Mouse (Mus musculus) stomach, postnatal 0 days (tissue): ENCODE measurements around the gene Akap13.

Experiments
- CTCF ChIP-seq: IDR thresholded peaks from 2 replicates; pipeline ENCODE4 v1.5.1; 2016; ENCODE audit warnings: antibody characterized with exemption, low read depth, mild to moderate bottlenecking, moderate library complexity
- EP300 ChIP-seq: optimal IDR thresholded peaks from 2 replicates; pipeline ENCODE3; 2016; ENCODE audit warnings: antibody characterized with exemption

DNA sequence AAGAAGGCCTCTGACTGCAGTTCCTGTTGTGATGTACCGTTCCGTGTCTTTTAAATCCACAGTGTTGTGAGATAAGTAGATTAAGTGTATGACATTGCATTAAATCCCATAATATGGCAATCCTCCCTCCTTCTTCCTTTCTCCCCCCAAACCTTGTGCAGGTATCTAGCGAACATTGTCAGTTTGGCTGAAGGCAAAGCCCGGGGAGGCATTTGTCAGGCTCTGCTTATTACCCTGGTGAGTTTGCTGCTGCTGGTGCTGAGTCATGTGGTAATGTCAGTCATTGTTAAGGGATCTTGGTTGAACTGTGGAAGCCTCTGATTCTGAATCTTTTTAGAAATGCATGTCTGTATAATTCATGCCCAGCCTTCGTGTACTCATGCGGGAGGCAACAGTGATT lies 60.1 kb downstream of the Akap13 start:
- TF ChIP-seq CTCF (no peak), EP300 (no peak)
